Mouse (Mus musculus): ENCODE measurements around the gene Psmg3. TPM values are rescaled to one million over a fixed set of nuclear protein-coding genes. Genes with fewer than 3 reads are reported as not detected.

The Psmg3 gene
- polyA plus RNA-seq, 1 experiment from 2014 or later, result 86.7 TPM

GRCm38 (mm10) chr5:139793338-139794089 lies 33.2 kb downstream of the Psmg3 start:
- no peaks in the 10 kb centered on the region for H3K9me3 ChIP-seq (replicated peaks; ENCODE audit: control insufficient read depth, low read length)
- no peak overlapping the region for H3K4me3 ChIP-seq (ENCODE audit: low read depth, low read length)
- no peaks in the 10 kb centered on the region for H3K36me3 ChIP-seq (ENCODE audit: control insufficient read depth, insufficient read depth, low read length)
- ATAC-seq, result no peak
- peaks cover 40% of the 10 kb centered on the region for H3K4me1 ChIP-seq (ENCODE audit: control insufficient read depth, insufficient read depth, low read length)
- H3K27me3 ChIP-seq (replicated peaks; ENCODE audit: control insufficient read depth, insufficient read depth, low read length), result no peaks in the 10 kb centered on the region
- 79% methylated on average over 11 of the region's 11 CpGs for WGBS
- no peak overlapping the region; the same call in 1 of the 2 replicates for H3K9ac ChIP-seq (ENCODE audit: low read length)
- H3K27ac ChIP-seq (ENCODE audit: low read depth, low read length), result no peak overlapping the region
- no peak for DNase-seq (ENCODE audit: low spot score)
- no peak overlapping the region for H3K4me2 ChIP-seq (ENCODE audit: low read length)

DNA sequence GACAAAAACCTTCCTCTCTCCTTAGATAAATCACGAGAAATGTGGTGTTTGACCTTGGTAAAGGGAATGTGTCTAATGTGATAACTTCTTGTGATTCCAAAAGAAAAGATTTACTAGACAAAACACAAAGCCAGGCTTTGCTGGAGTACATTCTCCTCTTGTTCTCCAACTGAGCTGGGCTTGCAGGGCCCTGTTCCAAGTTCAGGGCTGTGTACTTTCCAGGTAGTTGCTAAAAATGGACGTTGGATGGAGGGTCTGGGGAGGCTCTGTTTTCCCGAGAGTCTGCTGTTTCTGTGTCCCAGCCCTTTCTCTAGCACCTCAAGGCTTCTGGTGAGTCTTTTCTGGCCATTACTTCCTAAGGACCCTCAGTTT lies 33.7 kb downstream of the Psmg3 start:
- H3K4me1 ChIP-seq (ENCODE audit: control insufficient read depth, insufficient read depth, low read length), result peaks cover 35% of the 10 kb centered on the region

GRCm38 (mm10) chr5:139792159-139792775 lies 34.4 kb downstream of the Psmg3 start:
- H3K27me3 ChIP-seq (replicated peaks; ENCODE audit: control insufficient read depth, insufficient read depth, low read length), result no peaks in the 10 kb centered on the region
- no peaks in the 10 kb centered on the region for H3K36me3 ChIP-seq (ENCODE audit: control insufficient read depth, insufficient read depth, low read length)
- peaks cover 28% of the 10 kb centered on the region for H3K4me1 ChIP-seq (ENCODE audit: control insufficient read depth, insufficient read depth, low read length)
- H3K9ac ChIP-seq (ENCODE audit: low read length), result peak overlapping the region; percentile 74
- no peak for ATAC-seq
- H3K4me2 ChIP-seq (ENCODE audit: low read length), result peak overlapping the region; percentile 100
- H3K27ac ChIP-seq (ENCODE audit: low read depth, low read length), result no peak overlapping the region
- peak overlapping the region; percentile 79 for H3K4me3 ChIP-seq (ENCODE audit: low read depth, low read length)
- no peaks in the 10 kb centered on the region for H3K9me3 ChIP-seq (replicated peaks; ENCODE audit: control insufficient read depth, low read length)
- DNase-seq (ENCODE audit: low spot score), result no peak
- WGBS, result 21% methylated on average over 11 of the region's 11 CpGs

More for the DNA sequence above, 33.7 kb downstream of the Psmg3 start:
- DNase-seq (ENCODE audit: low spot score) (no peak), ATAC-seq (no peak)
- Histone ChIP-seq H3K27ac (ENCODE audit: low read depth, low read length) (no peak overlapping the region), H3K9me3 (replicated peaks; ENCODE audit: control insufficient read depth, low read length) (no peaks in the 10 kb centered on the region), H3K27me3 (replicated peaks; ENCODE audit: control insufficient read depth, insufficient read depth, low read length) (no peaks in the 10 kb centered on the region), H3K9ac (ENCODE audit: low read length) (no peak overlapping the region; the same call in 1 of the 2 replicates), H3K4me3 (ENCODE audit: low read depth, low read length) (no peak overlapping the region), H3K4me2 (ENCODE audit: low read length) (peak overlapping the region; percentile 100), H3K36me3 (ENCODE audit: control insufficient read depth, insufficient read depth, low read length) (no peaks in the 10 kb centered on the region)
- WGBS, result 59% methylated on average over 3 of the region's 3 CpGs

DNA sequence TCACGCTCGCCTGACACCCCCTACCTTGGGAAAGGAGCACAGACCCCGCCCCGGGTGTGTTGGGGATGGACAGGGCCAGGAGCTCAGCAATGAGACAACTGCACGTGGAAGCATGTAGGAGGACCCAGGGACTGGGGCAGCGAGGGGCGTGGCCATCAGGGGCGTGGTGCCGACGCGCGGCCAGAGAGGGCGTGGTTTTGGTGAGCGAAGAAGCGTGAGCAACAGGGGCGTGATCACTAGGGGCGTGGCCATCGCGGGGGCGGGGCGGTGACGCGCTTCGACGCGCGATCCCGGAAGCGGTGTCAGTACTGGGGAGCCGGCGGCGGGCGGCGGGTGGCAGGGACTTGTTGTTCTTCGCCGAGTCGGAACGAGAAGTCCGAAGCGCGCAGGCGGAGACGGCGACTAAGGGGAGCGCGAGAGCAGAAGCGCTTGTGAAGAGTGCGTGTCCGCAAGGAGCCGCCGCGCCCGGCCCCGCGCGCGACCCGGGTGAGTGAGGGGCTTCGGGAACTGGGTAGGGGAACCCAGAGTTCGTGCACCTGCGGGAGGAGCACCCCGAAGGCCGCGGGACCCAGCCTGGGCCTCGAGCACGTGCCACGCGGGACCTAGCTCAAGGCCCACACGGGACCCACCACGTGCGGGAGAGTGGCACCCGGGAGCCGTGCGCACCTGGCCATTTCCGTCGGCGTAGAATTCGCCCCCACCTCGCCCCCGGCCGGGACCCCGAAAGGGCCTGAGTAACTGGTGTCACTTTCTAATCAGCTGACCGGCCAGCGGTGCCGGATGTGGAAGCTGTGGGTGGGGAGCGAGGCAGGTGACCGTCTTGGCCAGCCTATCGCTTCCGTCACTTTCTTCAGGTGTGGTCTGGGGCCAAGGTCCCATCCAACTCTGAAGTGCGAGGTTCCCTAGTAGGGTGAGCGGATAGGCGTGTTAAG lies 35.2 kb downstream of the Psmg3 start, which contains the start of gene Mafk:
Gene Mafk (plus strand): TSS at position 287 of the 932 bp plus-strand sequence.
- peak within 1 kb of the TSS; percentile 79 for H3K4me3 ChIP-seq (ENCODE audit: low read depth, low read length)
- H3K9ac ChIP-seq (ENCODE audit: low read length), result peak within 1 kb of the TSS; percentile 74
- DNase-seq (ENCODE audit: low spot score), result peak; percentile 91
- H3K4me1 ChIP-seq (ENCODE audit: control insufficient read depth, insufficient read depth, low read length), result peaks cover 20% of the 10 kb centered on the region
- H3K27ac ChIP-seq (ENCODE audit: low read depth, low read length), result 0 out of 2 replicates have a peak within 1 kb of the TSS, but pooled peaks have one; percentile 33
- under 1% methylated on average over 77 of the region's 92 CpGs for WGBS
- no peaks in the 10 kb centered on the region for H3K36me3 ChIP-seq (ENCODE audit: control insufficient read depth, insufficient read depth, low read length)
- H3K27me3 ChIP-seq (replicated peaks; ENCODE audit: control insufficient read depth, insufficient read depth, low read length), result no peaks in the 10 kb centered on the region
- H3K4me2 ChIP-seq (ENCODE audit: low read length), result peak within 1 kb of the TSS; percentile 100
- ATAC-seq, result peak; percentile 93
- H3K9me3 ChIP-seq (replicated peaks; ENCODE audit: control insufficient read depth, low read length), result no peaks in the 10 kb centered on the region

DNA sequence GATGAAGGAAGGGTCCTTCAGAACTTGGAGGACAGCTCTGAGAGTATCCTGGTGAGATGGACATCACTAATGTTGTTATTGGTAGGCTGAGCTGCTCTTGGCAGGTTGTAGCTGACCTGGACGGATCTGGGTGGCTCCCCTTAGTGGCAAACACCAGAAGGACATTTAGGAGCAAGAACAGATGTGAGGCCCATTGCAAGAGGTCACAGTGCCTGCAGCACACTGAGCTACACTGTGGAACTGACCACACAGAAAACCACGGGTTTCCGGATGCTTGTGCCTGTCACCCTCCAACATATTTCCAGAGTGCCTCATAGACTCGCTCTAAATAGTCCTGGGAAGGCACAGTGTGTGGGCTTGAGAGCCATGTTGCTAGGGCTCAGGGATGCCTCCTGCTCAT lies 37.2 kb downstream of the Psmg3 start:
- Histone ChIP-seq H3K36me3 (ENCODE audit: control insufficient read depth, insufficient read depth, low read length) (no peaks in the 10 kb centered on the region), H3K4me1 (ENCODE audit: control insufficient read depth, insufficient read depth, low read length) (peaks cover 15% of the 10 kb centered on the region)
- 63% methylated on average over 4 of the region's 4 CpGs for WGBS

DNA sequence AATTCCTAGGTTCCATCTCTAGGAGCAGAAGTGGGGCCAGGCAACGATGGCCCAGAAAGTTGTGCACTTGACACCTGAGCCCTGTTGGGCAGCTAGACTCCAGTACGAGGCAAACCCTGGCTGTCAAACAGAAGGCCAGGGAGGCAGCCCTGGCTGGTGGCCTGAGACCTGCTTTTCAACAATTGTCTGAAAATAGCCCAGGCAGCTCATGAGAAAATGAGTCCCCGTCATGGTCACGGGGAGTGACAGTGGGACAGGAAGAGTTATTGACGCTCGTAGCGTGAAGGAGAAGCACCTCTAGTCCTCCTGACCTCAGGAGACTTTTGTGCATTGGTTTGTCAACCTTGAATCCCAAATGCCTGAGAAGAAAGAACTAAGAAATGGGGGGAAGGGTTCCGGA lies 45.3 kb downstream of the Psmg3 start:
- no peak overlapping the region for H3K4me2 ChIP-seq (ENCODE audit: low read length)
- no peak overlapping the region for H3K9ac ChIP-seq (ENCODE audit: low read length)
- H3K36me3 ChIP-seq (ENCODE audit: control insufficient read depth, insufficient read depth, low read length), result no peaks in the 10 kb centered on the region
- H3K27ac ChIP-seq (ENCODE audit: low read depth, low read length), result no peak overlapping the region
- 88% methylated on average over 8 of the region's 8 CpGs for WGBS
- H3K9me3 ChIP-seq (replicated peaks; ENCODE audit: control insufficient read depth, low read length), result no peaks in the 10 kb centered on the region
- H3K4me1 ChIP-seq (ENCODE audit: control insufficient read depth, insufficient read depth, low read length), result no peaks in the 10 kb centered on the region
- H3K27me3 ChIP-seq (replicated peaks; ENCODE audit: control insufficient read depth, insufficient read depth, low read length), result no peaks in the 10 kb centered on the region
- DNase-seq (ENCODE audit: low spot score) (no peak), ATAC-seq (no peak)
- no peak overlapping the region for H3K4me3 ChIP-seq (ENCODE audit: low read depth, low read length)

More for the DNA sequence above, 37.2 kb downstream of the Psmg3 start:
- no peak overlapping the region for H3K27ac ChIP-seq (ENCODE audit: low read depth, low read length)
- H3K4me3 ChIP-seq (ENCODE audit: low read depth, low read length), result no peak overlapping the region
- H3K4me2 ChIP-seq (ENCODE audit: low read length), result no peak overlapping the region
- H3K9ac ChIP-seq (ENCODE audit: low read length), result no peak overlapping the region
- H3K9me3 ChIP-seq (replicated peaks; ENCODE audit: control insufficient read depth, low read length), result no peaks in the 10 kb centered on the region
- ATAC-seq (no peak), DNase-seq (ENCODE audit: low spot score) (no peak)
- H3K27me3 ChIP-seq (replicated peaks; ENCODE audit: control insufficient read depth, insufficient read depth, low read length), result no peaks in the 10 kb centered on the region

- H3K36me3 ChIP-seq (ENCODE audit: control insufficient read depth, insufficient read depth, low read length), result peaks cover 16% of the 10 kb centered on the region
- WGBS, result 85% methylated on average over 5 of the region's 5 CpGs
- no peak overlapping the region for H3K4me3 ChIP-seq (ENCODE audit: low read depth, low read length)
- no peak for DNase-seq (ENCODE audit: low spot score)
- no peak overlapping the region for H3K9ac ChIP-seq (ENCODE audit: low read length)
- no peaks in the 10 kb centered on the region for H3K27me3 ChIP-seq (replicated peaks; ENCODE audit: control insufficient read depth, insufficient read depth, low read length)
- ATAC-seq, result no peak
- H3K4me2 ChIP-seq (ENCODE audit: low read length), result no peak overlapping the region
- no peaks in the 10 kb centered on the region for H3K9me3 ChIP-seq (replicated peaks; ENCODE audit: control insufficient read depth, low read length)
- H3K27ac ChIP-seq (ENCODE audit: low read depth, low read length), result no peak overlapping the region
- H3K4me1 ChIP-seq (ENCODE audit: control insufficient read depth, insufficient read depth, low read length), result peaks cover 5% of the 10 kb centered on the region; the same call in 1 of the 2 replicates
Observed at GRCm38 (mm10) chr5:139776966-139777365, 49.7 kb downstream of the Psmg3 start.

GRCm38 (mm10) chr5:139775216-139775926 lies 51.3 kb downstream of the Psmg3 start, which contains the start of gene Ints1:
TSS of gene Ints1 (minus strand) at chr5:139775674.
- under 1% methylated on average over 55 of the region's 55 CpGs for WGBS
- Histone ChIP-seq H3K27me3 (replicated peaks; ENCODE audit: control insufficient read depth, insufficient read depth, low read length) (no peaks in the 10 kb centered on the region), H3K4me3 (ENCODE audit: low read depth, low read length) (peak within 1 kb of the TSS; percentile 96), H3K4me1 (ENCODE audit: control insufficient read depth, insufficient read depth, low read length) (peaks cover 5% of the 10 kb centered on the region; the same call in 1 of the 2 replicates), H3K9me3 (replicated peaks; ENCODE audit: control insufficient read depth, low read length) (no peaks in the 10 kb centered on the region), H3K9ac (ENCODE audit: low read length) (peak within 1 kb of the TSS; percentile 87), H3K27ac (ENCODE audit: low read depth, low read length) (no peak within 1 kb of the TSS), H3K4me2 (ENCODE audit: low read length) (peak within 1 kb of the TSS; percentile 95), H3K36me3 (ENCODE audit: control insufficient read depth, insufficient read depth, low read length) (peaks cover 32% of the 10 kb centered on the region)
- peak; percentile 93 for ATAC-seq
- DNase-seq (ENCODE audit: low spot score), result peak; percentile 98

All from forebrain, embryonic 14.5 days (tissue).